Mouse (Mus musculus): Measurements from ENCODE around the gene Reep6. TPM values are rescaled to one million over a fixed set of nuclear protein-coding genes. Genes with fewer than 3 reads are reported as not detected.

Gene Reep6
- total and polyA plus RNA-seq, 2 experiments, result 112 to 384 TPM

DNA sequence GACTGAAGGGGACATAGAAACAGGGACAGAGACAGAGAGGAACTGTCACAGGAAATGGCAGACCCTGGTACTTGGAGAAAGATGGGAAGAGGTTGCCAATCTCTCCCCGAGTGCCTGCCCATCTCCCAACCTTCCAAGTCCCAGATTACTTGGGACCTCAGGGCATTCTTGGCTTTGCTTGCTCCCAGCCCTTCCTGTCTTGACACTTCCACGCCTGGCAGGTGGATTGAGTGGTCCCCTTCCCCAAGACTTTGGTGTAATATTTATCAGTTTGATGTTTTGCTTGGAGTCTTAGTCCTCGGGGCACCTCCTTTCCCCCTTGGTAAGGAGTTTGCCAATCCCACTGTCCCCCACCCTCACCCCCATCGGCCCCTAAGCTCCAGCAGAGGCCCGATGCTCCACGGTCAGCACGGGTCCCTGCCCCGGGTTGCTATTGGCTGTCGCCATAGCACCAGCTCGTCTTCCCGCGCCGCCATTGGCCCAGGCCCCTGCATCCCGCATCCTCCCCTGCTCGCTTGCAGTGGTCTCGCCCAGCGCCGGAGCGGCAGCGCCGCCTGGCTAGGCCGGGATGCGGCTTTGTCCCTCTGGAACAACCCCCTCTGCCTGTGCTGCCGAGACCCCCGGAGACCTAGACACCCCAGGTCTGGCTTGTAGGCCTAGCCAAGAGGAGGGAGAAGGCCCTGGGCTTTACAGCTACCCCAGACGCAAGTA, 31.0 kb upstream of the Reep6 start:
- Histone ChIP-seq H3K4me1 (ENCODE audit: control insufficient read depth, insufficient read depth, low read length) (0 out of 2 replicates have a peak, but pooled peaks cover 2% of the 10 kb centered on the region), H3K9ac (ENCODE audit: low read depth, low read length) (no peak overlapping the region), H3K27me3 (ENCODE audit: control insufficient read depth, insufficient read depth, low read length) (0 out of 2 replicates have a peak, but pooled peaks cover 4% of the 10 kb centered on the region), H3K36me3 (ENCODE audit: control insufficient read depth, insufficient read depth, low read length) (peaks cover 9% of the 10 kb centered on the region), H3K4me3 (ENCODE audit: insufficient read depth, low read depth, low read length) (no peak overlapping the region), H3K79me2 (ENCODE audit: control insufficient read depth, insufficient read depth, low read length) (no peaks in the 10 kb centered on the region), H3K27ac (replicated peaks; ENCODE audit: insufficient read depth, low read depth, low read length) (no peak overlapping the region)
- no peak for TF ChIP-seq POLR2A (IDR thresholded peaks at IDR 0.05; ENCODE audit: extremely low read depth, insufficient read depth, low read length)
- TF ChIP-seq CTCF (IDR thresholded peaks at IDR 0.05; ENCODE audit: low read depth, low read length), result no peak
- WGBS, result 10% methylated on average over 26 of the region's 26 CpGs
- no peak for DNase-seq (ENCODE audit: extremely low read depth, low read depth, low spot score)

DNA sequence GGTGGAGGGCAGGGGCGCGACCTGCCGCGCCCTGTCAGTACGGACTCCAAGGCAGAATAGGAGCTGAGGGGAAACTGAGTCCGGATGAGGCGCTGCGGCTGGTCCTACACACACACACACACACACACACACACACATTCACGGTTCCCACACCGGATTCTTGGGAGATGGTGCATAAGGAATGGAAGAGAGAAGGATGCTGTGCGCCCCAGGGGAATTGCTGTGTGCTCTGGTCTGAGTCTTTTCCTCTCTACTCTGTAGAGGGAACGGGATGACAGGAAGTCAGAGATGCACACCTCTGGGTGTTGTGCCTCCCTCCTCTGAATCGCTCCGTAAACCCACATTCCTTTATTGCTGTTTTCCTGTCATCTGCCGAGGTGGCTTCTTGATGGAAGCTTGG, 30.5 kb upstream of the Reep6 start:
- Histone ChIP-seq H3K27ac (replicated peaks; ENCODE audit: insufficient read depth, low read depth, low read length) (no peak overlapping the region), H3K4me3 (ENCODE audit: insufficient read depth, low read depth, low read length) (no peak overlapping the region), H3K79me2 (ENCODE audit: control insufficient read depth, insufficient read depth, low read length) (no peaks in the 10 kb centered on the region), H3K36me3 (ENCODE audit: control insufficient read depth, insufficient read depth, low read length) (peaks cover 4% of the 10 kb centered on the region), H3K27me3 (ENCODE audit: control insufficient read depth, insufficient read depth, low read length) (0 out of 2 replicates have a peak, but pooled peaks cover 4% of the 10 kb centered on the region), H3K9ac (ENCODE audit: low read depth, low read length) (no peak overlapping the region), H3K4me1 (ENCODE audit: control insufficient read depth, insufficient read depth, low read length) (0 out of 2 replicates have a peak, but pooled peaks cover 2% of the 10 kb centered on the region)
- DNase-seq (ENCODE audit: extremely low read depth, low read depth, low spot score), result no peak
- 27% methylated on average over 15 of the region's 15 CpGs for WGBS
- TF ChIP-seq POLR2A (IDR thresholded peaks at IDR 0.05; ENCODE audit: extremely low read depth, insufficient read depth, low read length) (no peak), CTCF (IDR thresholded peaks at IDR 0.05; ENCODE audit: low read depth, low read length) (no peak)

DNA sequence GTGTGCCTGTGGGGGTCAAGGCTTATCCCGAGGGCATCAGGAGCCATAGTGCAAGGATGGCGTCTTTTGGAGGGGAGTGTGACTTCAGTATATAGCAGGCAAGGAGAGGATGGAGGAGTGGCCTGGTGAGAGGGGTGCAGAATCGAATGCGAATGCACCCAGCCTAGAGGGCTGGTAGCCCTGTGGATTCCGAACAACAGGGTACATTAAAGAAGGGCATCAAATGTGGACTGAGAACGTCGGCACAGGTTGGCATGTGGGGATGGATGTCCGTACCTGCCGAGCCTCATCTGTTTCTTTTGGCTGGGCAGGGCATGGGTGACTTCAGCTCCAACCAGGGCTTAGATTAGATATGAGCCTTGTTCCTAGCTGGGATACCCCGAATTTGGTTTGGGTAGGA, 29.9 kb upstream of the Reep6 start:
- Histone ChIP-seq H3K4me1 (ENCODE audit: control insufficient read depth, insufficient read depth, low read length) (0 out of 2 replicates have a peak, but pooled peaks cover 2% of the 10 kb centered on the region), H3K27me3 (ENCODE audit: control insufficient read depth, insufficient read depth, low read length) (0 out of 2 replicates have a peak, but pooled peaks cover 4% of the 10 kb centered on the region), H3K4me3 (ENCODE audit: insufficient read depth, low read depth, low read length) (no peak overlapping the region), H3K9ac (ENCODE audit: low read depth, low read length) (no peak overlapping the region), H3K36me3 (ENCODE audit: control insufficient read depth, insufficient read depth, low read length) (no peaks in the 10 kb centered on the region), H3K79me2 (ENCODE audit: control insufficient read depth, insufficient read depth, low read length) (no peaks in the 10 kb centered on the region), H3K27ac (replicated peaks; ENCODE audit: insufficient read depth, low read depth, low read length) (no peak overlapping the region)
- WGBS, result 59% methylated on average over 10 of the region's 10 CpGs
- TF ChIP-seq CTCF (IDR thresholded peaks at IDR 0.05; ENCODE audit: low read depth, low read length), result no peak
- no peak for TF ChIP-seq POLR2A (IDR thresholded peaks at IDR 0.05; ENCODE audit: extremely low read depth, insufficient read depth, low read length)
- no peak for DNase-seq (ENCODE audit: extremely low read depth, low read depth, low spot score)

DNA sequence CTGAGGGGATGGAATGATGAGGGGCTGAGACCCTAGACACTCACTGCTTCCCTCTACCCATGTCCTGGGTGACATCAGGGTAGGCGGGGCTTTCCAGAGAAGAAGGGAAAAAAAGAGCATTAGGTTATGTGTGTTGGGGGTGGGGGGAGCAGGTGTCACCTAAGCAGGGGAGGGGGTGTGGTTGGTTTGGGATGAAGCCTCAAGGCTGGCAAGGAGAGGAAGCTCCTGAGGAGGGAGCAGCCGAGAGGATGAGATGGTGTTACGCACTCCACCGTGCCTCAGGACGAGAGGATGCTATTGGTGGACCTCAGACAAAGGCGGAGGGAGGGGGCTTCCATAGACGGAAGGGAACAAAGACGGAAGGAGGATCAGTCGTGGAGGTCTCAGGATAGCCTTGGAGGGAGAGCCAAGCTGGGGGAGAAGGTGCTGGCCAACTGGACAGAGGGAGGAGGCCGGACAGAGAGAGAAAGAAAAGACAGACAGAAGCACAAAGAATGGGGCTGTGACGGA, 29.0 kb upstream of the Reep6 start:
- no peak overlapping the region for H3K4me3 ChIP-seq (ENCODE audit: insufficient read depth, low read depth, low read length)
- TF ChIP-seq POLR2A (IDR thresholded peaks at IDR 0.05; ENCODE audit: extremely low read depth, insufficient read depth, low read length), result no peak
- TF ChIP-seq CTCF (IDR thresholded peaks at IDR 0.05; ENCODE audit: low read depth, low read length), result no peak
- H3K4me1 ChIP-seq (ENCODE audit: control insufficient read depth, insufficient read depth, low read length), result 0 out of 2 replicates have a peak, but pooled peaks cover 2% of the 10 kb centered on the region
- no peak for DNase-seq (ENCODE audit: extremely low read depth, low read depth, low spot score)
- 53% methylated on average over 11 of the region's 11 CpGs for WGBS
- H3K79me2 ChIP-seq (ENCODE audit: control insufficient read depth, insufficient read depth, low read length), result no peaks in the 10 kb centered on the region
- no peaks in the 10 kb centered on the region for H3K36me3 ChIP-seq (ENCODE audit: control insufficient read depth, insufficient read depth, low read length)
- H3K9ac ChIP-seq (ENCODE audit: low read depth, low read length), result no peak overlapping the region
- 0 out of 2 replicates have a peak, but pooled peaks cover 4% of the 10 kb centered on the region for H3K27me3 ChIP-seq (ENCODE audit: control insufficient read depth, insufficient read depth, low read length)
- H3K27ac ChIP-seq (replicated peaks; ENCODE audit: insufficient read depth, low read depth, low read length), result no peak overlapping the region

DNA sequence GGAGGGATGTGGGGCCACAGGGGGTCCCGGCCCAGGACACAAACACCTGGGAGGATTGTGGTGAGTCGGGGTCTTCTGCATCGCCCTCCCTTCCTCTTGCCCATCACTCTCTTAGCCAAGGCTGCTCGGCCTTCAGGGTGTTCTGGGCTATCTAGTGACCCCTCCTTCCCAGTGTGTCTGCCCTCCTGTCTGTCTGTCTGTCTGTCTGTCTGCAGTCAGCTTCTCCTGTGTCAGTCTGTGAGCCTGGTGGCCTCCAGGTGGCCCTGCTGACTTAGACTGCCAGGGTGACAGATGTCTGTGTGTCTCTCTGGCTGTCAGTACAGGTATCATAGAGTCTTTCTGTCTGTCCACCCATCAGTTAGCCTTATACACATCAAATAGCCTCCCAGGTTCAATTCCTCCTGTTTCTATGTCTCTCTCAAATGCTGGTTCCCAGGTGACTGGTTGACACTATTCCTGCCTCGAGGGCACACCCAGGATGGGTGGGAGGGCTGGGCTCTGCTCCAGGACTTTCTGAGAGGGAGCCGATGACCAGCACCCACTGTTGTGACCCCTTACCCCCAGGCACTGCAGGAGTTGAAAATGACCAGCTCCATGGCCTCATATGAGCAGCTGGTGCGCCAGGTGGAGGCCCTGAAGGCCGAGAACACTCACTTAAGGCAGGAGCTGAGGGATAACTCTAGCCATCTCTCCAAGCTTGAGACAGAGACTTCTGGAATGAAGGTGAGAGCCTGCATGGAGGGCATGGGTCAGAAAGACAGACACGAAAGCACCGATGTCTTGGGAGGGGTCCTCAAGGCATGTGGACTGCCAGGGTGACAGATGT, 28.3 kb upstream of the Reep6 start:
- H3K27me3 ChIP-seq (ENCODE audit: control insufficient read depth, insufficient read depth, low read length), result 0 out of 2 replicates have a peak, but pooled peaks cover 4% of the 10 kb centered on the region

More for the DNA sequence above, 28.3 kb upstream of the Reep6 start:
- Histone ChIP-seq H3K4me1 (ENCODE audit: control insufficient read depth, insufficient read depth, low read length) (0 out of 2 replicates have a peak, but pooled peaks cover 2% of the 10 kb centered on the region), H3K79me2 (ENCODE audit: control insufficient read depth, insufficient read depth, low read length) (no peaks in the 10 kb centered on the region), H3K9ac (ENCODE audit: low read depth, low read length) (no peak overlapping the region), H3K36me3 (ENCODE audit: control insufficient read depth, insufficient read depth, low read length) (no peaks in the 10 kb centered on the region), H3K27ac (replicated peaks; ENCODE audit: insufficient read depth, low read depth, low read length) (no peak overlapping the region), H3K4me3 (ENCODE audit: insufficient read depth, low read depth, low read length) (no peak overlapping the region)
- 80% methylated on average over 10 of the region's 10 CpGs for WGBS
- no peak for DNase-seq (ENCODE audit: extremely low read depth, low read depth, low spot score)
- TF ChIP-seq POLR2A (IDR thresholded peaks at IDR 0.05; ENCODE audit: extremely low read depth, insufficient read depth, low read length), result no peak
- TF ChIP-seq CTCF (IDR thresholded peaks at IDR 0.05; ENCODE audit: low read depth, low read length), result no peak

Measured in liver, adult 2 months (tissue).